Mouse (Mus musculus) limb, embryonic 12.5 days (tissue): ENCODE measurements at regions not wholly inside any gene's neighbourhood (a gene's known extent, or its start where the extent isn't known, plus 50 kb on each side); places are given as distances from the start of the nearest gene placed in this dataset.

Source experiments
- ATAC-seq: fragments of 200-750 bp; cut with Nextera tagmentation; 2 replicates; pipeline ENCODE4 v1.8.0; 2017; ENCODE audit warnings: low read depth, moderate TSS enrichment; ENCODE audit not compliant: insufficient number of reproducible peaks, insufficient read depth, low FRiP score, low TSS enrichment
- H3K27ac ChIP-seq: fragments of 300-500 bp; sonication (generic); 2 replicates; pipeline ENCODE4 v1.5.1; 2016; ENCODE audit warnings: mild to moderate bottlenecking, moderate library complexity
- H3K27me3 ChIP-seq: fragments of 300-500 bp; sonication (generic); 2 replicates; pipeline ENCODE4 v1.6.1; 2016; ENCODE audit warnings: mild to moderate bottlenecking, moderate library complexity
- H3K36me3 ChIP-seq: fragments of 300-500 bp; sonication (generic); 2 replicates; pipeline ENCODE4 v1.6.1; 2016; ENCODE audit warnings: mild to moderate bottlenecking, moderate library complexity
- H3K4me1 ChIP-seq: fragments of 300-500 bp; sonication (generic); replicated peaks from 2 replicates; pipeline ENCODE4 v1.6.1; 2016
- H3K4me2 ChIP-seq: fragments of 300-500 bp; sonication (generic); 2 replicates; pipeline ENCODE4 v1.6.1; 2016; ENCODE audit warnings: mild to moderate bottlenecking, moderate library complexity
- H3K4me3 ChIP-seq: fragments of 300-500 bp; sonication (generic); replicated peaks from 2 replicates; pipeline ENCODE4 v1.5.1; 2016; ENCODE audit warnings: mild to moderate bottlenecking
- H3K9ac ChIP-seq: fragments of 300-500 bp; sonication (generic); replicated peaks from 2 replicates; pipeline ENCODE4 v1.6.1; 2016; ENCODE audit warnings: mild to moderate bottlenecking, moderate library complexity
- H3K9me3 ChIP-seq: fragments of 300-500 bp; sonication (generic); 2 replicates; pipeline ENCODE4 v1.6.1; 2016; ENCODE audit warnings: mild to moderate bottlenecking, moderate library complexity
- WGBS: fragments of 180-500 bp; shearing (Covaris S2); methylation state at CpG from one replicate; pipeline ENCODE4 v1.1.7; 2016; 5-methylcytosine and 5-hydroxymethylcytosine counted together

GRCm38 (mm10) chr3:23032064-23032463, 955.6 kb downstream of the Tbl1xr1 start:
- WGBS: 80% methylated on average over 2 of the region's 2 CpGs
- H3K4me2 ChIP-seq: no peak overlapping the region

DNA sequence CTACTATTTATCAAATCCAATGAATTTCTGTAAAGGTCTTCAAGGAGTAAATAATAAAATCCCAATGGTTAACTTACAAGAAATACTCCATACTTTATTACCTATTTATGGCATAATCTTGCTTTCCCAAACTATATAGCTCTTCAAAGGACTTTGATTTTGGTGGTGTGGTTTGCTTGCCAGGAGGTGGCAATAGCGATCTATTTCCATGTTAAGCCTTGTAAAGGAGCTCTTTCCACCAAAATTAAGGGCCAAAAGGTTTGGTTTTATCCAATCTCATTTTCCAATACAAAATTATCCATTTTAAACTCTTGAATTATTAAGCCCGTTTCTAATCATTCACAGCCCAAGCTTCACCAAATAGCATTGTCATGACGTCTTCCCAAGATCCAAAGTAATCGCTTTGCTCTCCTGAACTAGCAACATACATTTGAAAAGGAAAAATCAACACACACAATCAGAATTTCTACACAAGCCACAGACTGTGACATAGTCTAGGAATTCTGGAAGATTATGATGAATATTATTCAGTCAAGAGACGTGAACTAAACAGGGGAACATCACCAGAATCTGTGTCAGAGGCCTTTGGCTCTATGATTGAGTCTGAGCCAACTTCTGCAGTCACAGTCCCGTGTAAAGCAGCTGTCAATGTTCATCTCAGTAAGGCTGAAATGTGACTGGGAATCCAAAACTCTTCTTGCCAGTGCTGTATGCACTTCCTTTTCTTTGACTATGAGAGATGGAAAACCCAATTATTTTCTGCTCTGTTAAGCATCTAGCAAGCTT, 986.9 kb downstream of the Tbl1xr1 start:
- no peak overlapping the region for H3K9ac ChIP-seq
- no peaks in the 10 kb centered on the region for H3K9me3 ChIP-seq
- H3K36me3 ChIP-seq: no peaks in the 10 kb centered on the region
- no peak overlapping the region for H3K27ac ChIP-seq
- H3K4me1 ChIP-seq: no peaks in the 10 kb centered on the region
- no peaks in the 10 kb centered on the region for H3K27me3 ChIP-seq
- WGBS: 79% methylated on average over 6 of the region's 6 CpGs
- ATAC-seq: no peak
- H3K4me3 ChIP-seq: no peak overlapping the region
- H3K4me2 ChIP-seq: no peak overlapping the region

More at GRCm38 (mm10) chr3:23032064-23032463, 955.6 kb downstream of the Tbl1xr1 start:
- Histone ChIP-seq H3K4me1 (no peaks in the 10 kb centered on the region), H3K27ac (no peak overlapping the region), H3K27me3 (no peaks in the 10 kb centered on the region), H3K9me3 (no peaks in the 10 kb centered on the region), H3K4me3 (no peak overlapping the region), H3K9ac (no peak overlapping the region), H3K36me3 (no peaks in the 10 kb centered on the region)
- ATAC-seq: no peak

DNA sequence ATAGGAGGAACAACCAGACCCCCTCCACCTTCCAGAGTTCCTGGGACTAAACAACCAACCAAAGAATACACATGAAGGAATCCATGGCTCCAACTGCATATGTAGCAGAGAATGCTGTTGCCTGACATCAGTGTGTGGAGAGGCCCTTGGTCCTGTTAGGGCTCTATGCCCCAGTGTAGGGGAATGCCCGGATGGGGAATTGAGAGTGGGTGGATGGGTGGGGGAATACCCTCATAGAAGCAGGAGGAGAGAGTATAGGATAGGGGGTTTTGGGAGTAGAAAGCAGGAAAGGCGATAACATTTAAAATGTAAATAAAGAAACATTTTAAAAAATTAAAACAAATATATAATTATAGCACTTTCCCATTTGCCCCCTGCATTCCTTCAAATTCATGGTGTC, 995.0 kb downstream of the Tbl1xr1 start:
- H3K9me3 ChIP-seq: no peaks in the 10 kb centered on the region
- H3K4me3 ChIP-seq: no peak overlapping the region
- no peak overlapping the region for H3K9ac ChIP-seq
- no peak overlapping the region for H3K27ac ChIP-seq
- H3K4me2 ChIP-seq: no peak overlapping the region
- no peaks in the 10 kb centered on the region for H3K4me1 ChIP-seq
- H3K36me3 ChIP-seq: no peaks in the 10 kb centered on the region
- WGBS: 92% methylated on average over 2 of the region's 2 CpGs
- no peaks in the 10 kb centered on the region for H3K27me3 ChIP-seq
- ATAC-seq: no peak
